Mouse (Mus musculus) heart, embryonic 16.5 days (tissue): Measurements from ENCODE around the gene Ddx56. TPM values are rescaled to one million over a fixed set of nuclear protein-coding genes. Genes with fewer than 3 reads are reported as not detected.

Experiments
- ATAC-seq: fragments of 200-750 bp; cut with Nextera tagmentation; replicated peaks from 2 replicates; pipeline ENCODE4 v1.8.0; 2017; ENCODE audit warnings: moderate number of reproducible peaks; ENCODE audit not compliant: insufficient read depth, low FRiP score; ENCODE audit errors: extremely low read depth
- H3K27ac ChIP-seq: fragments of 300-500 bp; sonication (generic); 2 replicates; pipeline ENCODE4 v1.5.1; 2014; ENCODE audit warnings: mild to moderate bottlenecking, low read length, control low read depth, moderate library complexity
- H3K27me3 ChIP-seq: fragments of 300-500 bp; sonication (generic); 2 replicates; pipeline ENCODE4 v1.6.1; 2014; ENCODE audit warnings: low read length, mixed read lengths; ENCODE audit not compliant: control insufficient read depth, insufficient read depth
- H3K36me3 ChIP-seq: fragments of 300-500 bp; sonication (generic); 2 replicates; pipeline ENCODE4 v1.6.1; 2014; ENCODE audit not compliant: control insufficient read depth, insufficient read depth
- H3K4me1 ChIP-seq: fragments of 300-500 bp; sonication (generic); 2 replicates; pipeline ENCODE4 v1.6.1; 2014; ENCODE audit warnings: low read length, mixed read lengths; ENCODE audit not compliant: control insufficient read depth, insufficient read depth
- H3K4me2 ChIP-seq: fragments of 300-500 bp; sonication (generic); 2 replicates; pipeline ENCODE4 v1.6.1; 2014; ENCODE audit warnings: low read depth, mild to moderate bottlenecking, control low read depth, low read length
- H3K4me3 ChIP-seq: fragments of 300-500 bp; sonication (generic); 2 replicates; pipeline ENCODE4 v1.5.1; 2014; ENCODE audit warnings: mild to moderate bottlenecking, control low read depth, low read length
- H3K9ac ChIP-seq: fragments of 300-500 bp; sonication (generic); 2 replicates; pipeline ENCODE4 v1.6.1; 2014; ENCODE audit warnings: low read length, control low read depth
- H3K9me3 ChIP-seq: fragments of 300-500 bp; sonication (generic); replicated peaks from 2 replicates; pipeline ENCODE4 v1.6.1; 2016; ENCODE audit warnings: low read length; ENCODE audit not compliant: control insufficient read depth
- WGBS: fragments of 180-500 bp; shearing (Covaris S2); extraction: QIAGEN DNeasy Blood & Tissue Kit; methylation state at CpG from one replicate; pipeline ENCODE4 v1.1.7; 2014; 5-methylcytosine and 5-hydroxymethylcytosine counted together
- polyA plus RNA-seq: library from polyadenylated mRNA; unstranded; fragments of >200 nt; fragmentation: Nextera tagmentation; extraction: Ambion mirVana; gene quantifications from 2 replicates; pipeline ENCODE4 v1.2.1, GENCODE M21; 2015

The Ddx56 gene
- polyA plus RNA-seq, 1 experiment from 2014 or later, result 57.9 TPM

DNA sequence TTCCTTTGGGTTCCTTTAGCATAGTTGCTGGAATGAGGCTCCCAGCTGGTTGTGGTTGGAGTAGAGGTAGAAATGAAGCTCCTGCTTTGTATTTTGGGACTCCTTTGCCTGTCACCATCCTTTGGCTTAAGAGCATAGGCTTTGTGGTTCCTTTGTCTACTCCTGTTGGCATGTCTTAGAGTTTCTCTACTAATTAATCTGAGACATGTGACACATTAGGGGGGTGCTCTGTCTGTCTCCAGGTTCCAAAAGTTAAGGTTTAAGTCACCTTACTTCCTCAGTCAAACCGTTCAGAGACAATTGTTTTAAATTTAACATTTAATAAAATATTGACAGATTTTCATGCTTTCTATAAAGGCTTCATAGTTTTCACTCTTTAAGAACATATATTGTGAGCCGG lies 26.0 kb upstream of the Ddx56 start:
- no peak overlapping the region; the same call in 1 of the 2 replicates for H3K4me2 ChIP-seq
- no peaks in the 10 kb centered on the region for H3K27me3 ChIP-seq
- no peak overlapping the region for H3K4me3 ChIP-seq
- H3K27ac ChIP-seq, result no peak overlapping the region
- no peak for ATAC-seq
- no peaks in the 10 kb centered on the region for H3K9me3 ChIP-seq
- peaks cover 8% of the 10 kb centered on the region for H3K4me1 ChIP-seq
- H3K36me3 ChIP-seq, result peaks cover 15% of the 10 kb centered on the region
- WGBS, result 86% methylated on average over 2 of the region's 2 CpGs
- H3K9ac ChIP-seq, result no peak overlapping the region

DNA sequence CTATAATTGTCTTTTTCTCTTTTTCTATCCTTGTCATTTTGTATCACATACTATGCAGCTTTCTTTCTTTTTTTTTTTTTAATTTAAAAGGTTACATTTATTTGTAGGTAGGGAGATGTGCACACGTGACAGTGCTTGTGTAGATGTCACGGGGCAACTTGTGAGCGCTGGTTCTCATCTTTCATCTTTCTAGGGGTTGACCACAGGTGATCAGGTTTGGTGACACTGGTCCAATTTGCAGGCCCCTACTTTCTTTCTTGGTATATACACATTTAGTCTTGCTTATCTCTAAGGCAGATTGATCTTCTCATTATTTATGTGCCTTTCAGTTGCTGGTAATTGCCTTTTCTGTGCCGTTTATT lies 25.4 kb upstream of the Ddx56 start:
- H3K4me1 ChIP-seq, result peaks cover 8% of the 10 kb centered on the region
- peak overlapping the region; percentile 71 for H3K4me3 ChIP-seq
- ATAC-seq, result no peak
- WGBS, result 82% methylated on average over 4 of the region's 4 CpGs
- peak overlapping the region; percentile 83 for H3K4me2 ChIP-seq
- H3K9me3 ChIP-seq, result no peaks in the 10 kb centered on the region
- no peaks in the 10 kb centered on the region for H3K27me3 ChIP-seq
- peak overlapping the region; percentile 98 for H3K27ac ChIP-seq
- peaks cover 10% of the 10 kb centered on the region for H3K36me3 ChIP-seq
- H3K9ac ChIP-seq, result peak overlapping the region; percentile 88

DNA sequence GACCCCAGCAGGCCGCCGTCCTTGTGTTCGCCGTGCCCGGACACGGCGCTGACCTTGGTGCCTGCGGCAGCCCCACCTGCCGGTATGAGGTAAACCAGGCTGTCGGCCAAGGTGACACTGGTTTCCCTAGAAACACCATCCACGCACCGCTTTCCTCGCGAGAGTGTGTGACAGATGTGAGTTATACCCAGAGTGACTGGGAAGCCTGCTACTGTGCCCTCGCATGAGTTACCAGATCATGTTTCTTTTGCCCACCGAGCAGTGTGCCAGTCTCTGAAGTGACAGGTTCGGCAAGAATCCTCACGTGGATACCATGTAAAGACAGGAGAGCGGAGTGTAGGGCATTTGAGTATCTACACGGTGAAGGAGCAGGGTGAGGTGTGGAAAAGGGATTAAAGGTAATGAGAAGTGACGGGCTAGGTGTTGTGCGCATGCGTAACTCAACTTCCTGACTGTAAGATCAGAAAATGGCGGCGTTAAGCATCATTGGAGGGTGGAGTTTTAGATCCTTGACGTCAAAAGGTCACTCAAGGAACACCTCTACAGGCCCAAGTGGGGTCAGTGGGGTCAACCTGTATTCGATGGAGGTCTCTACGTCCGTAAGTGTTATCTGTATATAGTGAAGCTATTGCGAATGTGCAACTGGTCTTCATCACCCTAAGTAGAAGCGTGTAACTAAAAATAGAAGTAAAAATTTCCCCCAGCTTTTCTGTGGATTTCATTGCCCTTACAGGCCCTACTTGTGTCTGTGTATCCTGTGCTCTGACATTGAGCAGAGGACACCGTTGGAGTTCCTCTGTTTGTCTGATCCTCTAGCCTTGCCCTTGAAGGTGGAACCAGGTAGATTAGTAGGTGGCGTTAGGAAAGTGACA lies 24.8 kb upstream of the Ddx56 start:
- Histone ChIP-seq H3K4me3 (peak overlapping the region; percentile 71), H3K4me1 (peaks cover 8% of the 10 kb centered on the region), H3K27ac (peak overlapping the region; percentile 98), H3K27me3 (no peaks in the 10 kb centered on the region), H3K9ac (peak overlapping the region; percentile 88), H3K4me2 (peak overlapping the region; percentile 83), H3K9me3 (no peaks in the 10 kb centered on the region), H3K36me3 (peaks cover 5% of the 10 kb centered on the region; the same call in 1 of the 2 replicates)
- 8% methylated on average over 33 of the region's 33 CpGs for WGBS
- ATAC-seq, result peak; percentile 2

DNA sequence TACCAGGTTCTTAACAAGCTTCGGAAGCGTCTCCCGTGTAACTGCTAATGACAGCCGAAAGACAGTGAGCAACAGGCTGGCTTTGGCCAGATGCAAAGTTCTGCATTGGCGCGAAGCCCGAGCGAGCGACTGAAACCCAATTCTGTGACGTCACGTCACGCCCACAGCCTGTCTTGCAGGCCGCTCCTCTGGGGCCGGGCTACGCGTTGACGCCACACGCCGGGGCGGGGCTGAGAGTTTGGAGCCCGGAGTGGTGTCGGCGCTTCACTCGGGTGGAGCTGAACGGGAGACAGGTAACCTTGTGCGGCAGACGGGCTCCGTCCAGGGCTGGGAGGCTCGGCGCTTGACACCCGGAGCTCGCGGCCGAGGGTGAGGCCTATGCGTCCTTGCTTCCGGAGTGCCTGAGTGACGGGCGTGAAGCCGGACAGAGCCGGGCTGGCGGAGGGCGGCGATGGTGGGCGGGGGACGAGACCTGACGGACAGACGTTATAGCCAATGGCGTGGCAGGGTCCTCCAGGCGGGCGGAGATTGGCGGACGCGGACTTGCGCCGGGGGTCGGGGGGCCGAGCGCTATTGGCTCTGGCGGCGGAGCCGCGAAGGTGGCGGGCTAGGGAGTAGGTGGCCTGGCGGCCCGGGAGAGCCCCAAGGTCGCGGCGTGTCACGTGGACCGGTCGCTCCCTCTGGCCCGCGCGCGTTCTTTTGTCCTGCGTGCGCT lies 24.0 kb upstream of the Ddx56 start, which contains the start of gene Ogdh:
TSS of gene Ogdh (plus strand) at position 233 of the 715 bp plus-strand sequence.
- Histone ChIP-seq H3K27ac (peak within 1 kb of the TSS; percentile 98), H3K4me1 (peaks cover 8% of the 10 kb centered on the region), H3K27me3 (no peaks in the 10 kb centered on the region), H3K9me3 (no peaks in the 10 kb centered on the region), H3K36me3 (no peaks in the 10 kb centered on the region), H3K4me2 (peak within 1 kb of the TSS; percentile 83), H3K9ac (peak within 1 kb of the TSS; percentile 88), H3K4me3 (peak within 1 kb of the TSS; percentile 71)
- under 1% methylated on average over 66 of the region's 77 CpGs for WGBS
- peak; percentile 96 for ATAC-seq

DNA sequence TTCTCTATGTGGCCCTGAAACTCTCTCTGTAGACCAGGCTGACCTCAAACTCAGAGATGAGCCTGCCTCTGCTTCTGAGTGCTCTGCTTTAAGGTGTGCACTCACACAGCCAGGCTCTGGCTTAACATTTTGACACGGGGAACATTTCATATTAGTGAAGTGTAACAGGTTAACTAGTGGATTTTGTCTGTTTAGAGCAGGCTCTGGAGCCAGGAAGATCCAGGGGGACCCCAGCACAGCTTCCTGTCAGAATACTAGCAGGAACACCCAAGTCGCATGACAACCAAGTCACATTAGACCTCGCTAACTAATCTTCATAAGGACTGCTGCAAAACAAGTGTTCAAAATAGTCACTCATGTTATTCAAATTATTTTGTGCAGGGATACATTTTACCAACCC lies 23.3 kb upstream of the Ddx56 start:
- Histone ChIP-seq H3K27me3 (no peaks in the 10 kb centered on the region), H3K9ac (peak overlapping the region; percentile 88), H3K4me3 (peak overlapping the region; percentile 71), H3K4me1 (peaks cover 6% of the 10 kb centered on the region), H3K27ac (peak overlapping the region; percentile 98), H3K36me3 (no peaks in the 10 kb centered on the region), H3K9me3 (no peaks in the 10 kb centered on the region), H3K4me2 (peak overlapping the region; percentile 70)
- 26% methylated on average over 3 of the region's 3 CpGs for WGBS
- ATAC-seq, result no peak

DNA sequence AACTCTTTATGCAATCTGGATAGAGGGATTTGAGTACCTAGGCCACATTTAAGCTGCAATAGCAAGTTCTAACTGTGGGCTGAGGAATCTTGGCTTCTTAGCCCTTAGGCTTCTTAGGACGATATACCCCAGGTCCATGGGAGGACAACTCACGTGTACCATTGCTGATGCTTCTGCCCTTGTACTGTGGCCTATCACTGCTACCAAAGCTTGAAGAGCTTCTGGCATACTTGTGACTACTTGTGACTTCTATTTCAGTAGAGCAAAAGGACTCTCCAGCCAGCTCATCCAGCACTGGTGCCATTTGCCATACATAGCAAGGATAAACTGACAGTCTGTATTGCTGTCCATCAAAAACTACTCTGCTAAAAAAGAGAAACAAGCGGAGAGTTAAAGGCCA lies 22.6 kb upstream of the Ddx56 start:
- Histone ChIP-seq H3K4me2 (no peak overlapping the region), H3K9ac (no peak overlapping the region), H3K9me3 (no peaks in the 10 kb centered on the region), H3K27ac (no peak overlapping the region), H3K36me3 (no peaks in the 10 kb centered on the region), H3K4me1 (peaks cover 6% of the 10 kb centered on the region), H3K27me3 (no peaks in the 10 kb centered on the region), H3K4me3 (no peak overlapping the region)
- no peak for ATAC-seq
- 85% methylated on average over 3 of the region's 3 CpGs for WGBS

DNA sequence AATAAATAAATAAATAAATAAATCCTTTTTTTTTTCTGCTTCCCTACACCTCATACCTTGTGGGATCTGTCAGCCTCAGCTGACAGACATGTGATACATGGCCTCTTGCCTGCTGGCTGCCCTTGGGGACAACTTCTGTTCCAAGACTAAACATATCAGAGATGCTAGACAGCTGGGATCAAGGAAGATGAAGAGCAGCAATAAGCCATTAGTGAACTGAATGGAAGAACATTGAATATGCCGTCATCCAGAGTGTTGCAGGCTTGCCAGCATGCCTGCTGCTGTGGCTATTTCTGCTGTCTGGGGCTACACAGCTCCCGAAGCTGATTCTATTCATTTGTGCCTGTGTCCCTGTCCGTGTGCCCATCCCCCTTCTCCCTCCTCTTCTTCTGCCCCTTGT lies 15.4 kb upstream of the Ddx56 start:
- no peaks in the 10 kb centered on the region for H3K36me3 ChIP-seq
- ATAC-seq, result no peak; the same call in 1 of the 2 replicates
- no peak overlapping the region for H3K4me3 ChIP-seq
- H3K4me2 ChIP-seq, result no peak overlapping the region
- no peaks in the 10 kb centered on the region for H3K4me1 ChIP-seq
- WGBS, result 65% methylated on average over 3 of the region's 3 CpGs
- H3K9ac ChIP-seq, result no peak overlapping the region
- no peak overlapping the region for H3K27ac ChIP-seq
- no peaks in the 10 kb centered on the region for H3K27me3 ChIP-seq
- H3K9me3 ChIP-seq, result no peaks in the 10 kb centered on the region; the same call in 1 of the 2 replicates

DNA sequence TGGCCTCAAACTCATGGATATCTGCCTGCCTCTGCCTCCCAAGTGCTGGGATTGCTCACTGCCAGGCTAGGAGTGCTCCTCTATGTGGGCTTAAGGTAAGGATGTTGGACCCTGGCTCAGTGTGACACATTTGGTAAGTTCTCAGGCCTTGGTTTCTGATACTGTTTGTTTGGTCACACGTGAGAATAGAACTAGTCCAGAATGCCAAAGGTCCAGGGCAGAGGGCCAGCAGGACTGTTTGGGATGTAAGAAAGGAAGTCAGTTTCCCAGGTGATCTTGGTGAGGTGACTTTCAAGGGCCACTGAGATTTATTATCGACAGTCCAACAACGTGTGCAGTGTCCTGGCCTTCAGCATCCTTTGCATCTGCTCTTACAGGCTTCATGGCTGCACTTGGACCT lies 8.9 kb upstream of the Ddx56 start:
- peaks cover 2% of the 10 kb centered on the region for H3K36me3 ChIP-seq
- H3K9ac ChIP-seq, result no peak overlapping the region
- H3K4me2 ChIP-seq, result no peak overlapping the region
- no peaks in the 10 kb centered on the region for H3K27me3 ChIP-seq
- WGBS, result 84% methylated on average over 3 of the region's 3 CpGs
- H3K4me1 ChIP-seq, result peaks cover 13% of the 10 kb centered on the region
- H3K9me3 ChIP-seq, result no peaks in the 10 kb centered on the region; the same call in 1 of the 2 replicates
- no peak overlapping the region for H3K27ac ChIP-seq
- H3K4me3 ChIP-seq, result no peak overlapping the region
- no peak for ATAC-seq

DNA sequence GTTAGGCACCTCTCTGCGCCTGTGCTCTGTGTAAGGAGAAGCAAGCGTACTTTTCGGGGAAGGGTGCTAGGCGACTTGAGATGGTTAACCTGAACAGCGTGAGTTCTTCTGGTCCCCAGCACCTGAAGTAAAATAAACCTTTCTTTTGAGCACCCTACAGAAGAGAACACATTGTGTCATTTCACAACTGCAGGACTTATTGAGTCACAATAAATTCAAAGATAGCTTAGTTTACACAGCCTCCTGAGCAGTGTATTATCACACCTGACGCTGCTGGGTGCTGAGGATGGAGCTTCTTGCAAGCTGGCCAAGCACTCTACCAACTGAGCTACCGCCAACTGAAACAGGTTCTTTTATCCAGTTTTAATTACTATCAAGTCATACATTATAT lies 7.5 kb upstream of the Ddx56 start:
- H3K27me3 ChIP-seq, result no peaks in the 10 kb centered on the region
- H3K4me1 ChIP-seq, result peaks cover 13% of the 10 kb centered on the region
- peak overlapping the region; percentile 85 for H3K4me3 ChIP-seq
- H3K36me3 ChIP-seq, result peaks cover 11% of the 10 kb centered on the region
- peak overlapping the region; percentile 85 for H3K4me2 ChIP-seq
- H3K9ac ChIP-seq, result peak overlapping the region; percentile 90
- ATAC-seq, result no peak
- 25% methylated on average over 7 of the region's 7 CpGs for WGBS
- no peaks in the 10 kb centered on the region; the same call in 1 of the 2 replicates for H3K9me3 ChIP-seq
- H3K27ac ChIP-seq, result peak overlapping the region; percentile 79
